Mouse (Mus musculus): Measurements from ENCODE around the gene Plcb4. TPM values are rescaled to one million over a fixed set of nuclear protein-coding genes. Genes with fewer than 3 reads are reported as not detected.

The Plcb4 gene
- total RNA-seq, 2 experiments from 2014 or later = 25.7 to 34.5 TPM

GRCm38 (mm10) chr2:135742954-135743700, 84.3 kb downstream of the Plcb4 start:
- intact Hi-C loops (cut with DNase I; ENCODE audit: low total_unique reads) = no loop called here
- DNase-seq = no peak

GRCm38 (mm10) chr2:135744711-135745110, 85.9 kb downstream of the Plcb4 start:
- intact Hi-C loops (cut with DNase I; ENCODE audit: low total_unique reads) = no loop called here
- no peak for DNase-seq

DNA sequence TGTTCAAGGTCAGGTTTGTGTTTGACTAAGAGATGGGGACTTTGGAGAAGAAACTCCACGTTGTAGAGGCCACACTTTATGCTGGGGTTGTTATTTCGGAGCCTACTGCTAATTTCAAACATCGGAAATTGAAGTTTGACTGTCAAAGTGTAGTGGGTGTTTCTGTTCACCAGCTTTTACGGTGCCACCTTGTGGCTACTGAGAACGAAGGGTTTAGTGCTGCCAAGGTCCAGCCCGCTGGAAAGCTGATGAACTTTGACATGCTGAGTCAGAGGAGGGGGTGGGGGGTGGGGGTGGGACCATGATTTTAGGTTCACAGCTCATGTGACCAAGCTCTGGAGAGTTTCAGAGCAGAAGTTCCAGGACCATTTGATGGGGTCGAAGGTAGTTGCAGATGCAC, 86.3 kb downstream of the Plcb4 start:
- no peak for DNase-seq
- intact Hi-C loops (cut with DNase I; ENCODE audit: low total_unique reads) = no loop called here

GRCm38 (mm10) chr2:135748441-135748840, 89.6 kb downstream of the Plcb4 start:
- no peak for DNase-seq
- intact Hi-C loops (cut with DNase I; ENCODE audit: low total_unique reads) = no loop called here

DNA sequence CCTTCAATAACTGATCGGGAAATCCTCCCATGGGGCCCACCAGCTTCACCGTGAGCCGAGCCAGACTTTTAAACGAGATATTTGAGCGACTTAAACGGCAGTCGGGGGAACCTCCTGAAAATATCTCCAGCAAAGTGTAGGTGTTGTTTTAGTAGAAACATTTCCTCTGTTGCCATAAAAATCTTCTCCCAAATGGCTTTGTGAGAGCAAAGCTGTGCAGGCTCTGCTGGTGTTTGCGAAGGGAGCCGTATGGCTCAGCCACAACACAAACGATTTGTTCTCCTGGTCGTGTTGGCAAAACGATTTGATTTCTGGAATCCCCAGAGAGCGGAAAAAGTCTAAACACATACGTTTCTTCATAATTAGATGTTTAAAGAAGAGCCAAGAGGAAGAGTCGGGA, 90.8 kb downstream of the Plcb4 start:
- no peak for DNase-seq
- intact Hi-C loops (cut with DNase I; ENCODE audit: low total_unique reads) = no loop called here

GRCm38 (mm10) chr2:135750748-135751147, 91.9 kb downstream of the Plcb4 start:
- intact Hi-C loops (cut with DNase I; ENCODE audit: low total_unique reads) = no loop called here

DNA sequence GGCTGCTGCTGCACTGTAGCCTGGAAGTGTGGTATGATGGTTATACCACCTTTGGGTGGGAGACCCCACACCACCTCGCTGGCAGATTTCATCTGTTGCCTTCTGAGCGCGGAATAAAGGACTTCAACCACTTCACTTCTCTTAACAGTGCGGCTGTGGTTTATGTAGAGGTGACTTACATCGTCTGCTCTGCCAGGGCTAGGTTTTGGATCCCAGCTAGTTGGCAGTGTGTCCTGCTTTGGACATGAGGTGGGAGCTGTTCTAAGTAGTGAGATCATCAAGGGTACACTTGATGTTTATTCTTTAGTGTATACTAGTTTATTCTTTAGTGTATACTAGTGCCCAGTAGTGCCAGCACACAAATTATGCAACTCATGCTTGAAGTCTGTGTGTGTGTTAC, 97.0 kb downstream of the Plcb4 start:
- DNase-seq = no peak
- intact Hi-C loops (cut with DNase I; ENCODE audit: low total_unique reads) = no loop called here

More at GRCm38 (mm10) chr2:135750748-135751147, 91.9 kb downstream of the Plcb4 start:
- no peak for DNase-seq

GRCm38 (mm10) chr2:135757478-135757877, 98.7 kb downstream of the Plcb4 start:
- no peak for DNase-seq
- intact Hi-C loops (cut with DNase I; ENCODE audit: low total_unique reads) = no loop called here

DNA sequence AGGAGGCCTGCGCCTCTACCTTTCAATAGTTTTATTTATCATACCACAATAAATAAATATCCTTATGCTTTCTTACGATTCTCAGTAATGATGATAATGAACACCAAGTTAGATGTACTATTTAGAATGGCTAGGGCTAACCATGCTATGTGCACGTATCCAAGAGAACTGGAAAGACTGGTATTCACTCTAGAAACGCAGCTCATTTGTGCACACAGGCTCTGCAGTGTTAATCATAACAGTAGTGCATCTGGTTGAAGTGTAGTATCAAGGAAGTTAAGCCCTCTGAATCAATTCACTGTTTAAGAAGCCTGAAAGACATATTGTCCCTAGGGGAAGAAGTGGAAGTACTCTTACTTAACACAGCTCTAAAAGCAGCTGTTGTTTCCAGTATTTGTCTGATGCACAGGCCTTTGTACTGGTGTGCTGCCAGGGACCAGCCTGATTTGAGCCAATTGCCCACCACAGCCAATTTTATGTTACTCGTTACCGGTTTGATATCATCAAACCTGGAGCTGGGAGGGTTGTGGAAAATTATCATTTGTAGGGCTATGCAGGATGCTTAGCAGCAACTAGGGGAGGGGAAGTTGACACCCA, 100.8 kb downstream of the Plcb4 start:
- DNase-seq = peak; percentile 31
- intact Hi-C loops (cut with DNase I; ENCODE audit: low total_unique reads) = no loop called here

GRCm38 (mm10) chr2:135761226-135761802, 102.5 kb downstream of the Plcb4 start:
- no peak for DNase-seq
- intact Hi-C loops (cut with DNase I; ENCODE audit: low total_unique reads) = no loop called here

DNA sequence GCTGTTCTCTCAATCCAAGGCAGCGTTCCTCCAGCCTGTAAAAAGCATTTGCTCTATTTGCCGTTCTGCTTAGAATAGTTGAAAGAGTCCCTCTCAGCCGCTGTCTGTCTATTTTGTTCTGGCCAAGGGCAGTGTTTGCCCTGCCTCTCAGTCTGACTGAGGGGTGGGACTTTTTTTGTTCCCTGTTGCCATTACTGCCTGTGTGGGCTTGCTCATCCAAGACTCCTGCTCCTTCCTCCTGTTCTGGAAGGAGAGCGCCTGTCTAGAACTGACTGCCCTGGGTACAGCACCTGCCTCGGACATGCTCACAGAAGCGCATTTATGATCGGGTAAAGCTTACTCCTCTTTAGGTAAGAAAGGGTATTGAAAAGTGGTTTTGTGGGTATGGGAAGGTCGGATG, 105.9 kb downstream of the Plcb4 start:
- intact Hi-C loops (cut with DNase I; ENCODE audit: low total_unique reads) = no loop called here
- DNase-seq = no peak

DNA sequence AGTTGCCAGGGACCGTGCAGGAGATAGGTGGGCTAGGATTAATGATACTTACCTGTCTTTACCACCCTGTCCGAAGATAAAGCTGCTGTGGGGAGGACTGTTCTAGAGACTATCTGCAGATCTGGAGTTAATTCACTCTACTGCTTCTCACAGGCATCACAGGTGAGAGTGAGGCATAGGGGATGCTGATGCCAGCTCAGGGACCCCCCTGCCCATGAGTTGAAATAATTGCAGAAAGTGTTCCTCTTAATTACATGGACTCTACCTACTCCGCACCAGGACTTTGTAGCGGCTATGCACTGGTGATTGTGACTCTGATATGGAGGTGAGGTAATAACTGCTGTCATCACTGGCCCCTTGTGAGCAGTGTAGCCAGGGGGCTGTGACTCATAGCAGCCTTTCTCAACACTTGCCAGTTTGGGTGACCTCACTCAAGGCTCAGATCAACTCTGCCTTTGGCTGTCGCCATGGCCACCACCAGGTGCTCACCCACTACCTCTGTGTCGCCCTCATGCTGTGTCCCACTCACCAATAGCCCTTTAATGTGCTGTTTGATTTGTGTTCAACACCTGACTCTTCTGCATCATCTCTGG, 107.8 kb downstream of the Plcb4 start:
- intact Hi-C loops (cut with DNase I; ENCODE audit: low total_unique reads) = no loop called here

GRCm38 (mm10) chr2:135767535-135767934, 108.7 kb downstream of the Plcb4 start:
- DNase-seq = no peak
- intact Hi-C loops (cut with DNase I; ENCODE audit: low total_unique reads) = no loop called here

More for the DNA sequence above, 107.8 kb downstream of the Plcb4 start:
- no peak for DNase-seq

GRCm38 (mm10) chr2:135769701-135770100, 110.9 kb downstream of the Plcb4 start:
- no peak for DNase-seq
- intact Hi-C loops (cut with DNase I; ENCODE audit: low total_unique reads) = no loop called here

DNA sequence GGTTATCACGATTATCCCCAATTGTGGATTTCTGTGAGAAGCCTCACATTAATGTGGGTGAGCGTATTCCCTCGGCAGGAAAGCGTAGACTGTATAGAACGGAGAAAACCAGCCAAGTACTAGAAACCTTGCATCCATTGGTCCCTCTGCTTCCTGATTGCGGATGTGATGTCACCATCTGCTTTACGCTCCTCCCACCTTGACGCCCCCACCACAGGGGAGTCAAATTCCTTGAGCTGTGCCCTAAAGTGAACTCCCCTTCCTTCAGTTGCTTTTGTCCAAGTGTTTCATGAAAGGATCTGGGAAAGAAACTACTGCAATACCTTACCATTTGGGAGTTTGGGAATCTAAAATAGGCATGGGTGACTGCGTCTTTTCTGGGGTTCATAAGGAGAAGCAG, 111.4 kb downstream of the Plcb4 start:
- intact Hi-C loops (cut with DNase I; ENCODE audit: low total_unique reads) = no loop called here
- DNase-seq = no peak

DNA sequence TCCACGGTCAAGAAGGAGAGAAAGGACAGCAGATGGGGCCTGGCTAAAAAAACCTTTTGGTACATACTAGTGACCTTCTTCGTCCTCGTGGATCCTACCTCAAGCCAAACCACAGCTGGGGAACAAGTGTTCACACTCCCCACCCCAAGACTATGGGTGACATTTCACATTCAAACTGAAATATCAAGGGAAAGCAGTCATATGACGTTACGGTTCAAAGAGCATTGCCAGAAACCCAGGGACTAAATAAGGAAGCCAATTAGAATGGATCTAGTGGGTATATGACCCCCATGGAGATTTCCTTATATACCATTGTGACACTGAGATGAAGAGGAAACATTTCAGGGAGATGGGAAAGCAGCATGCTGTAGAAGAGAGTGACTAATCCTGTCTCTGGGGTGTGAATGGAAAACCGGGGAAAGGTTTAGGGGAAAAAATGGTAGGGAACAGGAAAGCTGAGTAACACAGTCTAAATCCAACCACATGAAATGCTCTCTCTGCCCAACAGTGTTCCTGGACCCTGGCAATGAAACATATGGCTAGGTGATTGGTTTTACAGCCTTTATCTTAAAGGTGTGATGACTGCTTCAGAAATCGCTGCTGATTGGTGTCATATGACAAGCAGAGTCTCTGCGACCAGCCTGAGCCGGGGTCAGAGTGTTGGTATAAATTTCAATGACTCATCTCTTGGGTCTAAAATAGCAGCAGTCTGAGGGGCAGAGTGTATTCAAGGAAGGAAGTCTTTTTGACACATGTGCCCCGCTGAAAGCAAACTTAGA, 114.6 kb downstream of the Plcb4 start:
- intact Hi-C loops (cut with DNase I; ENCODE audit: low total_unique reads) = no loop called here
- no peak for DNase-seq

DNA sequence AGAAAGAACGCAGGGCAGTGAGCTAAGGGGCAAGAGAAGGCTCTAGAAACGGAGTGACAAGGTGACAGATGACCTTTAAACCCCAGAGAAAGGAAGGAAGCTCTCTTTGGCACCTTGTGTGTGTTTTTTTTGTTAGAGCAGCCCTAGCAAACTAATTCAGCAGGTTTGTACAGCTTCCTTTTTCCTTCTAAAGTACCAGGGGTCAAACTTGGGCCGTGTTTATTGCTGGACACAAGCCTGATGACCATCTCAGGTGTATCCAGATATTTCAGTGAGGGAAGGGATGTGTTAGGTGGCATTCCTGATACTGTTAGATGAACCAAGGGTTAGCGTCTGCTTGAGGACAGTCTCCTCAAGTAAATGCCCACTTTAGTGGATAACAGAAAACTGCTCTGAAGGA, 116.2 kb downstream of the Plcb4 start:
- no peak for DNase-seq
- intact Hi-C loops (cut with DNase I; ENCODE audit: low total_unique reads) = no loop called here

- intact Hi-C loops (cut with DNase I; ENCODE audit: low total_unique reads) = no loop called here
- no peak for DNase-seq
These were observed 117.4 kb downstream of the Plcb4 start for GRCm38 (mm10) chr2:135776131-135776775.

DNA sequence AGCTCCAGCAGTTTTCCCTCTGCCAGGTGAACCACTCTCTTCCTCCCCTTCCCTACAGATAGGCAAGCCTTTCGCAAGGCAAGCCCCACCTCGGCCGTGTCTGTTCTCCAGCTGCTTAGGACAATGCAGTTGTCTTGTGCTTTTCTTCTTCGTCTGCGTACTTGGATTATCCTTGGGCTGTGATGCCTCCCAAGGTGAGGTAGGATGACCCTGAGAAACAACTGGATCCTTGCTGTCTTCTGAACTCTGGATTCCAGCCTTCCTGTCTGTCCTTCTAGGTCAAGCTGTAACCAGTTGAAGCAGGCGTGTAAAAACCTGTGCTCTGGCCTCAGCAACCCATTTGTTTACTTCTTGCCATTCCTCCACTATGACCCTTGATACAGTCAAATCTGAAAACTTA, 122.6 kb downstream of the Plcb4 start:
- intact Hi-C loops (cut with DNase I; ENCODE audit: low total_unique reads) = no loop called here
- DNase-seq = no peak

All from gastrocnemius, postnatal 14 days (tissue).